Mouse (Mus musculus) cerebellum, adult 11-12 months (tissue): ENCODE data around the gene Mucl3.

Source experiments
- DNase-seq: peaks from one replicate; pipeline ENCODE4 v3.0.0; 2022

Mucl3 gene

DNA sequence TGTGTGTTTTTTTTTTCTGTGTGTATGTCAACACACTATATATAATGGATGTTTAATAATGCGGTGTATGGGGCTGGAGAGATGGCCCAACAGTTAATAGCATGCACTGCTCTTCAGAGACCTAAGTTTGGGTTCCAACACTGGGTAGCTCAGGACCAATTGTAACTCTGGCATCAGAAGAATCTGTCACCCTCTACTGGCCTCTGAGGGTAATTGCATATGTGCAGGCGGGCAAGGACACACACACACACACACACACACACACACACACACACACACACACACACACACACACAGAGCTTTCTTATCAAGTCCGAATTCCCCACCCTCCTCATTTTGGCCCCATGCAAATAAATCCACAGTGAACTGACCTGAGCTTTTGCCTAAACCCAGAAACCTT lies 8.3 kb downstream of the Mucl3 start:
- no peak for DNase-seq

DNA sequence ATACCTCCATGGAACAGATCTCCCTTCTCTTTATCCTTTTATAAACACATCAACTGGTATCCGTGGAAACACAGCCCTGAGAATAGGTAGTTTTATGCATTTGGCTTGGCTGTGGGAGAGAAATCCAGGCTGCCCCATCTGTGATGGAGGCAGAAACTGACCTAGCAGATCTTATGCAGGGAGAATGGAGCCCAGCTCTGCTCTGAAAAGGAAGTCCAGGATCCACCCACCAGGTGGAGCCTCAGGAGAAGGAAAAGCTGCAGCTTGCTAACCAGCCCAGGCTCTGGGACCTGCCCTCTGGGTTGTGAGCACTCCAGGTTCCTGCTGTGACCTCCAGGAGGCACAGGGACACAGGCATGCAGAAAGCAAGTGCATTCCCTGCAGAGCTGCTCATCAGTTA lies 9.5 kb downstream of the Mucl3 start:
- DNase-seq: peak; percentile 10

GRCm38 (mm10) chr17:35626537-35626936 lies 17.0 kb downstream of the Mucl3 start, which contains the start of gene Gm9573:
Gene Gm9573 (minus strand): TSS chr17:35626637.
- DNase-seq: no peak

- DNase-seq: no peak
Measured at GRCm38 (mm10) chr17:35617127-35617526, 26.4 kb downstream of the Mucl3 start.

DNA sequence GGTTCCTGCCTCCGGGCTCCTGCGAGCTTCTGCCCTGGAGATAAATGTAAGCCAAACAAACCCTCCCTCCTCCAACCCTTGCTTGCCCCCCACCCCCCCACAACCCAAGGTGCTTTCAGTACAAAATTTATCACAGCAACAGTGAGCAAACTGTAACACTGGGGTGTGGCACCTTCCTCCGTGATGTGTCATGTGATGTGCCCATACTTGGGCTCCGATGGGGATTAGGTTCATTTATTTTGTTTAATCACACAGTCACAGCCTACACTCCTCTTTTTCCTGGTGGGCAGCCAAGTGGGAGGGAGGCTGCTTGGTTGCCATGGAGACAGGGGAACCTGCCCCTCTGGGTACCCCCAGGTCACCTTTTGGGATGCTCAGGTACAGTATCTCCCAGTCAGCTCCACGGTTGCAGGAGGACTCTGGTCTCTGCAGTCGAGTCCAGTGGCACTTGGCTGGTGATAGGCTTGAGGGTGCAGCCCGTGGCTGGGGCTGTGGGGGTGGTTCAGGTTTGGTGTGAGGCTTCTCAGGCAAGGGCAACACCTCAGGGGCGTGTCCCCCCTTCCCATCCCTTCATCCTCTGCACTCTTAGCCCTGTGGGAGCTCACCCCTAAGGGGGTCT lies 41.6 kb downstream of the Mucl3 start:
- no peak for DNase-seq

GRCm38 (mm10) chr17:35601249-35601648 lies 42.2 kb downstream of the Mucl3 start, which contains the start of gene Sfta2:
Gene Sfta2 (plus strand): TSS chr17:35601549.
- no peak for DNase-seq

GRCm38 (mm10) chr17:35597399-35597798 lies 46.1 kb downstream of the Mucl3 start:
- DNase-seq: no peak

- no peak for DNase-seq
Measured at GRCm38 (mm10) chr17:35594456-35594855, 49.0 kb downstream of the Mucl3 start.

- no peak for DNase-seq
Measured at GRCm38 (mm10) chr17:35593786-35594185, 49.7 kb downstream of the Mucl3 start.

DNA sequence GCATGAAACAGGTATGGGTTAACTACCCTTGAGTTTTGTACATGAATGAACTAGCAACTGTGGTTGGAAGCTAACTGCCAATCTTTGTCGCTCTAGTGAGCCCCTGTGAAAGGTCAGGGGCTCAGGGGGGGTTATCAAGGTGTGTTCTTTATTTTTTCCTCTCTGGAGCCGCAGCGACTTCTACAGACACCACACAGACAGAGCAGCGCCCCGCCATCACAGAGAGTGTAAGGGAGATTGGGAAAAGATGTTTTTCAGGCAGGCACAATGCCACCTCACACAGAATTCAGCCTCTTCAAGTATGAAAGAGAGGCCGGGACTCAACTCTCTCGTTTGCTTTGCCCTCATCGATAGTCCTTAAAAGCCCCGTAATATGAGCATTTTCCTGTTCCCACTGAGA lies 51.4 kb downstream of the Mucl3 start:
- no peak for DNase-seq

GRCm38 (mm10) chr17:35591731-35592130 lies 51.8 kb downstream of the Mucl3 start:
- no peak for DNase-seq

- DNase-seq: no peak
Measured at GRCm38 (mm10) chr17:35591219-35591578, 52.3 kb downstream of the Mucl3 start.

GRCm38 (mm10) chr17:35590410-35591218 lies 52.9 kb downstream of the Mucl3 start:
- peak; percentile 26 for DNase-seq

DNA sequence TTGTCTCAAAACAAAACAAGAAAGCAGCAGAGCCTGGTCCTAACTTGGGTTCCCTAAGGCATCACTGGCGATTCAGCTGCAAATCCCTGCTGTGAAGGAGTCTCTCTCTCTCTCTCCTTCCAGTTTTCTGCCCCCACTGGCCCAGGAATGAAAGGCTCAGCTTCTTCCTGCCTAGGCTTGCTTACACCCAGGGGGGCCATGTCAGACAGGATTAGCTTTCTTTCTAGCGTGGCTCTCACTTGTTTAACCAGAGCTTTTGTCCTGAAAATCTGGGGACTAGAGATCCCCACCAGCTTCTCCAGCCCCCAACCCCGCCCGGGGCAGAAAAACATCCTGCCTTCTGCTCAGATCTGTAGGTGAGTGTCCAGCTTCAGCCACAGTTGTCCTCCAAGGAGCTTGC lies 55.1 kb downstream of the Mucl3 start:
- DNase-seq: no peak

DNA sequence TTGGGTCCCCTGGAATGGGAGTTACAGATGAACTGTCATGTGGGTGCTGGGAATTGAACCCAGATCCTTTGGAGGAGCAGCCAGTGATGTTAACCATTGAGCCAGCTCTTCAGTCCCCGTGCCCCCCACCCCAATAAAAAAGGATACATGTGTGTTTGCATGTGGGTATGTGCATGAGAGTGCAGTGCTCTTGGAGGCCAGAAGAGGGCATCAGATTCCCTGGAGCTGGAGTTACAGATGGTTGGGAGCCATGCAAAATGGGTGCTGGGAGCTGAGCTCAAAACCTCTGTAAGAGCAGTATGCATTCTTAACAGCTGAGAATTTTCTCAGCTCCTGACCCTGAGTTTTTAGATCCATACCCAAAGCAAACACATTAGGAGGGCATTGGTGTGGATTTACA lies 56.2 kb downstream of the Mucl3 start:
- DNase-seq: no peak
